Mouse (Mus musculus): ENCODE measurements around the gene Dnah5. TPM values are rescaled to one million over a fixed set of nuclear protein-coding genes. Genes with fewer than 3 reads are reported as not detected.
A peak's percentile ranks its signal among the peaks of the same experiment; 100 is the strongest.

The Dnah5 gene
- polyA plus RNA-seq, 1 experiment = not detected

- DNase-seq (ENCODE audit: low read depth in 1 of 2, low spot score in 2 of 2) = peak in 1 of 2 experiments; percentile 40
- H3K4me1 ChIP-seq (ENCODE audit: control insufficient read depth, insufficient read depth, insufficient read length) = no peaks in the 10 kb centered on the region
- 8% methylated on average over 12 of the region's 12 CpGs for WGBS
- H3K36me3 ChIP-seq (ENCODE audit: control insufficient read depth, insufficient read depth, low read length) = no peaks in the 10 kb centered on the region
- H3K27me3 ChIP-seq (ENCODE audit: control insufficient read depth, insufficient read depth, low read length) = no peaks in the 10 kb centered on the region
- no peak overlapping the region for H3K27ac ChIP-seq (ENCODE audit: insufficient read depth, low read length)
- peak overlapping the region; percentile 2; the same call in 1 of the 2 replicates for H3K4me3 ChIP-seq (ENCODE audit: extremely low read depth, insufficient read depth, insufficient read length)
- no peak for TF ChIP-seq POLR2A (IDR thresholded peaks at IDR 0.05; ENCODE audit: low read depth, low read length)
- TF ChIP-seq CTCF (IDR thresholded peaks at IDR 0.05; ENCODE audit: extremely low read depth, insufficient read depth, insufficient read length, insufficient replicate concordance) = no peak
Observed at GRCm38 (mm10) chr15:28189668-28190067, 13.9 kb upstream of the Dnah5 start.

GRCm38 (mm10) chr15:28198609-28199008 is 4.9 kb upstream of the Dnah5 start:
- H3K4me1 ChIP-seq (ENCODE audit: control insufficient read depth, insufficient read depth, insufficient read length) = no peaks in the 10 kb centered on the region
- DNase-seq (ENCODE audit: low read depth in 1 of 2, low spot score in 2 of 2) = no peak
- TF ChIP-seq CTCF (IDR thresholded peaks at IDR 0.05; ENCODE audit: extremely low read depth, insufficient read depth, insufficient read length, insufficient replicate concordance) (no peak), POLR2A (IDR thresholded peaks at IDR 0.05; ENCODE audit: low read depth, low read length) (no peak)
- no peak overlapping the region for H3K27ac ChIP-seq (ENCODE audit: insufficient read depth, low read length)
- H3K27me3 ChIP-seq (ENCODE audit: control insufficient read depth, insufficient read depth, low read length) = no peaks in the 10 kb centered on the region
- 70% methylated on average over 4 of the region's 4 CpGs for WGBS
- H3K36me3 ChIP-seq (ENCODE audit: control insufficient read depth, insufficient read depth, low read length) = no peaks in the 10 kb centered on the region
- no peak overlapping the region for H3K4me3 ChIP-seq (ENCODE audit: extremely low read depth, insufficient read depth, insufficient read length)

GRCm38 (mm10) chr15:28204626-28205025 is 1.1 kb downstream of the Dnah5 start:
- no peak overlapping the region for H3K27ac ChIP-seq (ENCODE audit: insufficient read depth, low read length)
- WGBS = 84% methylated on average over 3 of the region's 3 CpGs
- TF ChIP-seq POLR2A (IDR thresholded peaks at IDR 0.05; ENCODE audit: low read depth, low read length) (no peak), CTCF (IDR thresholded peaks at IDR 0.05; ENCODE audit: extremely low read depth, insufficient read depth, insufficient read length, insufficient replicate concordance) (no peak)
- no peak for DNase-seq (ENCODE audit: low read depth in 1 of 2, low spot score in 2 of 2)
- H3K4me1 ChIP-seq (ENCODE audit: control insufficient read depth, insufficient read depth, insufficient read length) = no peaks in the 10 kb centered on the region
- H3K36me3 ChIP-seq (ENCODE audit: control insufficient read depth, insufficient read depth, low read length) = no peaks in the 10 kb centered on the region
- no peak overlapping the region for H3K4me3 ChIP-seq (ENCODE audit: extremely low read depth, insufficient read depth, insufficient read length)
- no peaks in the 10 kb centered on the region for H3K27me3 ChIP-seq (ENCODE audit: control insufficient read depth, insufficient read depth, low read length)

- DNase-seq (ENCODE audit: low read depth in 1 of 2, low spot score in 2 of 2) = no peak
- H3K4me1 ChIP-seq (ENCODE audit: control insufficient read depth, insufficient read depth, insufficient read length) = no peaks in the 10 kb centered on the region
- no peaks in the 10 kb centered on the region for H3K27me3 ChIP-seq (ENCODE audit: control insufficient read depth, insufficient read depth, low read length)
- no peak overlapping the region for H3K4me3 ChIP-seq (ENCODE audit: extremely low read depth, insufficient read depth, insufficient read length)
- WGBS = 41% methylated on average over 2 of the region's 2 CpGs
- H3K36me3 ChIP-seq (ENCODE audit: control insufficient read depth, insufficient read depth, low read length) = no peaks in the 10 kb centered on the region
- no peak for TF ChIP-seq CTCF (IDR thresholded peaks at IDR 0.05; ENCODE audit: extremely low read depth, insufficient read depth, insufficient read length, insufficient replicate concordance)
- no peak overlapping the region for H3K27ac ChIP-seq (ENCODE audit: insufficient read depth, low read length)
Observed at GRCm38 (mm10) chr15:28207545-28207944, 4.0 kb downstream of the Dnah5 start.

- no peaks in the 10 kb centered on the region for H3K36me3 ChIP-seq (ENCODE audit: control insufficient read depth, insufficient read depth, low read length)
- DNase-seq (ENCODE audit: low read depth in 1 of 2, low spot score in 2 of 2) = no peak
- H3K27ac ChIP-seq (ENCODE audit: insufficient read depth, low read length) = no peak overlapping the region
- no peak overlapping the region for H3K4me3 ChIP-seq (ENCODE audit: extremely low read depth, insufficient read depth, insufficient read length)
- 86% methylated on average over 5 of the region's 5 CpGs for WGBS
- H3K4me1 ChIP-seq (ENCODE audit: control insufficient read depth, insufficient read depth, insufficient read length) = no peaks in the 10 kb centered on the region
- H3K27me3 ChIP-seq (ENCODE audit: control insufficient read depth, insufficient read depth, low read length) = no peaks in the 10 kb centered on the region
- TF ChIP-seq POLR2A (IDR thresholded peaks at IDR 0.05; ENCODE audit: low read depth, low read length) (no peak), CTCF (IDR thresholded peaks at IDR 0.05; ENCODE audit: extremely low read depth, insufficient read depth, insufficient read length, insufficient replicate concordance) (no peak)
Observed at GRCm38 (mm10) chr15:28213057-28213456, 9.5 kb downstream of the Dnah5 start.

- Histone ChIP-seq H3K36me3 (ENCODE audit: control insufficient read depth, insufficient read depth, low read length) (no peaks in the 10 kb centered on the region), H3K4me1 (ENCODE audit: control insufficient read depth, insufficient read depth, insufficient read length) (no peaks in the 10 kb centered on the region), H3K4me3 (ENCODE audit: extremely low read depth, insufficient read depth, insufficient read length) (no peak overlapping the region), H3K27me3 (ENCODE audit: control insufficient read depth, insufficient read depth, low read length) (no peaks in the 10 kb centered on the region), H3K27ac (ENCODE audit: insufficient read depth, low read length) (no peak overlapping the region)
- DNase-seq (ENCODE audit: low read depth in 1 of 2, low spot score in 2 of 2) = no peak
- 75% methylated on average over 8 of the region's 8 CpGs for WGBS
- TF ChIP-seq POLR2A (IDR thresholded peaks at IDR 0.05; ENCODE audit: low read depth, low read length) = no peak
- no peak for TF ChIP-seq CTCF (IDR thresholded peaks at IDR 0.05; ENCODE audit: extremely low read depth, insufficient read depth, insufficient read length, insufficient replicate concordance)
Observed at GRCm38 (mm10) chr15:28216358-28216757, 12.8 kb downstream of the Dnah5 start.

- Histone ChIP-seq H3K36me3 (ENCODE audit: control insufficient read depth, insufficient read depth, low read length) (no peaks in the 10 kb centered on the region), H3K27ac (ENCODE audit: insufficient read depth, low read length) (no peak overlapping the region), H3K4me3 (ENCODE audit: extremely low read depth, insufficient read depth, insufficient read length) (no peak overlapping the region), H3K4me1 (ENCODE audit: control insufficient read depth, insufficient read depth, insufficient read length) (no peaks in the 10 kb centered on the region), H3K27me3 (ENCODE audit: control insufficient read depth, insufficient read depth, low read length) (no peaks in the 10 kb centered on the region)
- DNase-seq (ENCODE audit: low read depth in 1 of 2, low spot score in 2 of 2) = no peak
- 50% methylated on average over 3 of the region's 3 CpGs for WGBS
- no peak for TF ChIP-seq POLR2A (IDR thresholded peaks at IDR 0.05; ENCODE audit: low read depth, low read length)
- no peak for TF ChIP-seq CTCF (IDR thresholded peaks at IDR 0.05; ENCODE audit: extremely low read depth, insufficient read depth, insufficient read length, insufficient replicate concordance)
Observed at GRCm38 (mm10) chr15:28227316-28227715, 23.8 kb downstream of the Dnah5 start.

All from spleen, adult 2 months (tissue).